Mouse (Mus musculus) ES-Bruce4 (cell line): ENCODE measurements around the gene Cadm3. TPM values are rescaled to one million over a fixed set of nuclear protein-coding genes. Genes with fewer than 3 reads are reported as not detected.

Experiments
- H3K27ac ChIP-seq: 2 replicates; pipeline ENCODE4 v1.5.1; 2012; ENCODE audit warnings: low read length, inconsistent platforms; ENCODE audit not compliant: insufficient read depth
- H3K27me3 ChIP-seq: 2 replicates; pipeline ENCODE4 v1.6.1; 2012; ENCODE audit warnings: mild to moderate bottlenecking, low read length, inconsistent platforms; ENCODE audit not compliant: control insufficient read depth, poor library complexity, insufficient read depth, severe bottlenecking
- H3K36me3 ChIP-seq: 2 replicates; pipeline ENCODE4 v1.6.1; 2012; ENCODE audit warnings: inconsistent platforms, mild to moderate bottlenecking, low read length, moderate library complexity; ENCODE audit not compliant: control insufficient read depth, poor library complexity, insufficient read depth, severe bottlenecking
- H3K4me1 ChIP-seq: one replicate; pipeline ENCODE4 v1.8.1; 2011; ENCODE audit warnings: low read length; ENCODE audit not compliant: control insufficient read depth, insufficient read depth
- H3K4me3 ChIP-seq: 2 replicates; pipeline ENCODE4 v1.5.1; 2011; ENCODE audit warnings: low read depth, mild to moderate bottlenecking, low read length
- H3K9ac ChIP-seq: 2 replicates; pipeline ENCODE4 v1.6.1; 2012; ENCODE audit warnings: low read depth, mild to moderate bottlenecking, inconsistent platforms; ENCODE audit not compliant: poor library complexity, severe bottlenecking
- H3K9me3 ChIP-seq: replicated peaks from 2 replicates; pipeline ENCODE4 v1.6.1; 2012; ENCODE audit warnings: mild to moderate bottlenecking, low read length, inconsistent platforms; ENCODE audit not compliant: control insufficient read depth, poor library complexity, insufficient read depth, severe bottlenecking
- CTCF ChIP-seq: IDR thresholded peaks from one replicate; pipeline ENCODE4 v1.8.1; 2011; ENCODE audit warnings: low read depth, low read length
- EP300 ChIP-seq: IDR thresholded peaks from 2 replicates; pipeline ENCODE4 v1.6.1; 2011; ENCODE audit warnings: low read depth, low read length; ENCODE audit not compliant: insufficient read depth
- POLR2A ChIP-seq: IDR thresholded peaks from one replicate; pipeline ENCODE4 v1.8.1; 2011; ENCODE audit warnings: low read length; ENCODE audit not compliant: insufficient read depth
- polyA plus RNA-seq: library from polyadenylated mRNA; stranded (reverse); fragments of >200 nt; gene quantifications from 2 replicates; pipeline ENCODE4 v1.2.4, GENCODE M21; 2011; ENCODE audit warnings: low read depth; ENCODE audit not compliant: missing spikeins, insufficient read depth, insufficient read length

The Cadm3 gene
- polyA plus RNA-seq, 1 experiment: 0.70 TPM

DNA sequence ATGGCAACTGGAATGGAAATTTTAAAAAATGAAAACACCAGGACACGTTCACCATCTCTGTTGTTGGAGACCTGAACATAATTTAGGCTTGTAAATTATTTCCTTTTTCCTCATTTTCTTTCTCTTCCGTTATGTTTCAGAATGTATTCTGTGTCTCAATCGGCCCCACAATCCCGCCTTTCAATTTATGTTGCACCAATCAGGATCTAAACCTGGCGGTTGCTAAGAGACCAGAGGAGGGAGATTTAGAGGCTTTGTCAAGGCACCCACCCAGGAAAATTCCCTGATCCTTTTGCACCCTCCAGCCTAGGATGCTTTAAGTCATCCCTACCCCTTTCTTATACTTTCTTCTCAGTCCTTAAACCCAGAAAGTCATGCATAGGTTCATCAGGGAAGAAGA is 37.8 kb downstream of the Cadm3 start:
- TF ChIP-seq EP300: no peak
- no peak for TF ChIP-seq CTCF
- TF ChIP-seq POLR2A: no peak
- H3K4me1 ChIP-seq: no peaks in the 10 kb centered on the region
- no peak overlapping the region for H3K27ac ChIP-seq
- H3K4me3 ChIP-seq: no peak overlapping the region
- H3K36me3 ChIP-seq: no peaks in the 10 kb centered on the region
- no peak overlapping the region for H3K9ac ChIP-seq
- no peaks in the 10 kb centered on the region for H3K9me3 ChIP-seq
- no peaks in the 10 kb centered on the region for H3K27me3 ChIP-seq

GRCm38 (mm10) chr1:173329185-173329584 is 38.3 kb downstream of the Cadm3 start:
- no peaks in the 10 kb centered on the region for H3K4me1 ChIP-seq
- H3K36me3 ChIP-seq: no peaks in the 10 kb centered on the region
- no peak overlapping the region for H3K4me3 ChIP-seq
- no peak overlapping the region for H3K27ac ChIP-seq
- no peaks in the 10 kb centered on the region for H3K9me3 ChIP-seq
- H3K9ac ChIP-seq: no peak overlapping the region
- TF ChIP-seq EP300: no peak
- TF ChIP-seq POLR2A: no peak
- no peak for TF ChIP-seq CTCF
- H3K27me3 ChIP-seq: no peaks in the 10 kb centered on the region

- H3K9me3 ChIP-seq: no peaks in the 10 kb centered on the region
- H3K4me3 ChIP-seq: no peak overlapping the region
- H3K27me3 ChIP-seq: no peaks in the 10 kb centered on the region
- no peaks in the 10 kb centered on the region for H3K36me3 ChIP-seq
- no peak overlapping the region for H3K27ac ChIP-seq
- no peaks in the 10 kb centered on the region for H3K4me1 ChIP-seq
- TF ChIP-seq EP300: no peak
- TF ChIP-seq CTCF: no peak
- TF ChIP-seq POLR2A: no peak
- no peak overlapping the region for H3K9ac ChIP-seq
Measured at GRCm38 (mm10) chr1:173328446-173328845, 39.0 kb downstream of the Cadm3 start.

- no peak for TF ChIP-seq CTCF
- no peak for TF ChIP-seq EP300
- TF ChIP-seq POLR2A: no peak
- Histone ChIP-seq H3K9ac (no peak overlapping the region), H3K27ac (no peak overlapping the region)
Measured at GRCm38 (mm10) chr1:173326552-173326951, 40.9 kb downstream of the Cadm3 start.

GRCm38 (mm10) chr1:173325395-173325794 is 42.1 kb downstream of the Cadm3 start:
- H3K4me1 ChIP-seq: no peaks in the 10 kb centered on the region
- no peak overlapping the region for H3K4me3 ChIP-seq
- H3K36me3 ChIP-seq: no peaks in the 10 kb centered on the region
- no peaks in the 10 kb centered on the region for H3K9me3 ChIP-seq
- H3K27ac ChIP-seq: no peak overlapping the region
- TF ChIP-seq EP300 (no peak), CTCF (no peak)
- H3K9ac ChIP-seq: no peak overlapping the region
- H3K27me3 ChIP-seq: no peaks in the 10 kb centered on the region

More at GRCm38 (mm10) chr1:173326552-173326951, 40.9 kb downstream of the Cadm3 start:
- no peaks in the 10 kb centered on the region for H3K27me3 ChIP-seq
- no peak overlapping the region for H3K4me3 ChIP-seq
- no peaks in the 10 kb centered on the region for H3K36me3 ChIP-seq
- no peaks in the 10 kb centered on the region for H3K9me3 ChIP-seq
- H3K4me1 ChIP-seq: no peaks in the 10 kb centered on the region

- H3K9me3 ChIP-seq: no peaks in the 10 kb centered on the region
- H3K9ac ChIP-seq: no peak overlapping the region
- no peaks in the 10 kb centered on the region for H3K36me3 ChIP-seq
- no peaks in the 10 kb centered on the region for H3K27me3 ChIP-seq
- no peaks in the 10 kb centered on the region for H3K4me1 ChIP-seq
- no peak overlapping the region for H3K4me3 ChIP-seq
- TF ChIP-seq POLR2A (no peak), CTCF (no peak), EP300 (no peak)
- H3K27ac ChIP-seq: no peak overlapping the region
Measured at GRCm38 (mm10) chr1:173324961-173325360, 42.5 kb downstream of the Cadm3 start.
